Mouse (Mus musculus): ENCODE measurements around the gene Smok3c. TPM values are rescaled to one million over a fixed set of nuclear protein-coding genes. Genes with fewer than 3 reads are reported as not detected.
"Not testable (repeated sequence)": the region's sequence is repeated elsewhere in the genome, so short reads cannot be mapped to it uniquely, and the experiment has no call there.

The Smok3c gene
- polyA plus RNA-seq, 1 experiment from 2014 or later, result not detected

GRCm38 (mm10) chr5:138109847-138110396 is 56.9 kb downstream of the Smok3c start:
- not testable (repeated sequence) for ATAC-seq (ENCODE audit: insufficient number of reproducible peaks, low FRiP score, low TSS enrichment, low read depth); H3K9me3 ChIP-seq (ENCODE audit: control insufficient read depth, low read length); H3K36me3 ChIP-seq (ENCODE audit: control insufficient read depth, insufficient read depth, low read length); H3K27ac ChIP-seq (replicated peaks; ENCODE audit: low read depth, low read length); DNase-seq (ENCODE audit: low spot score); H3K4me1 ChIP-seq (ENCODE audit: control insufficient read depth, insufficient read depth, low read length); H3K9ac ChIP-seq (ENCODE audit: low read length); H3K27me3 ChIP-seq (ENCODE audit: control insufficient read depth, insufficient read depth, low read length); H3K4me2 ChIP-seq (ENCODE audit: low read depth, severe bottlenecking); H3K4me3 ChIP-seq (ENCODE audit: low read depth, low read length)
- WGBS, result 68% methylated on average over 4 of the region's 4 CpGs

Other genes with a start within 250 kb of the Smok3c start
- gene Pilra, start 216.9 kb upstream of the Smok3c start, polyA plus RNA-seq (2014; fragmentation: Nextera tagmentation; extraction: Ambion mirVana), result 0.24 and 0.43 TPM in 2 replicates
- 0.13 TPM in 1 of 2 replicates, not detected in the other for gene Pilrb1, start 195.1 kb upstream of the Smok3c start, polyA plus RNA-seq (2014; fragmentation: Nextera tagmentation; extraction: Ambion mirVana)
- gene Pilrb2, start 181.4 kb upstream of the Smok3c start, polyA plus RNA-seq (2014; fragmentation: Nextera tagmentation; extraction: Ambion mirVana), result not detected in 2 replicates
- gene Cyp3a13, start 131.6 kb upstream of the Smok3c start, polyA plus RNA-seq (2014; fragmentation: Nextera tagmentation; extraction: Ambion mirVana), result not detected in 2 replicates
- gene Gjc3, start 90.1 kb upstream of the Smok3c start, polyA plus RNA-seq (2014; fragmentation: Nextera tagmentation; extraction: Ambion mirVana), result 0.14 TPM in 1 of 2 replicates, not detected in the other
- gene Azgp1, start 71.7 kb upstream of the Smok3c start, polyA plus RNA-seq (2014; fragmentation: Nextera tagmentation; extraction: Ambion mirVana), result not detected in 2 replicates
- gene Smok3a, start 31.9 kb upstream of the Smok3c start, polyA plus RNA-seq (2014; fragmentation: Nextera tagmentation; extraction: Ambion mirVana), result not detected in 2 replicates
- gene Smok3b, start 31.8 kb upstream of the Smok3c start, polyA plus RNA-seq (2014; fragmentation: Nextera tagmentation; extraction: Ambion mirVana), result not detected in 2 replicates
- 31.5 and 39.9 TPM in 2 replicates for gene Zkscan1, start 31.9 kb downstream of the Smok3c start, polyA plus RNA-seq (2014; fragmentation: Nextera tagmentation; extraction: Ambion mirVana)
- 94.4 and 96.4 TPM in 2 replicates for gene Zscan21, start 63.7 kb downstream of the Smok3c start, polyA plus RNA-seq (2014; fragmentation: Nextera tagmentation; extraction: Ambion mirVana)
- gene Zfp113, start 102.5 kb downstream of the Smok3c start, polyA plus RNA-seq (2014; fragmentation: Nextera tagmentation; extraction: Ambion mirVana), result 21.1 and 23.6 TPM in 2 replicates
- 300 and 307 TPM in 2 replicates for gene Cops6, start 107.9 kb downstream of the Smok3c start, polyA plus RNA-seq (2014; fragmentation: Nextera tagmentation; extraction: Ambion mirVana)
- gene Ap4m1, start 118.8 kb downstream of the Smok3c start, polyA plus RNA-seq (2014; fragmentation: Nextera tagmentation; extraction: Ambion mirVana), result 19.5 and 21.2 TPM in 2 replicates
- gene Mcm7, start 119.2 kb downstream of the Smok3c start, polyA plus RNA-seq (2014; fragmentation: Nextera tagmentation; extraction: Ambion mirVana), result 336 and 343 TPM in 2 replicates
- gene Taf6, start 134.3 kb downstream of the Smok3c start, polyA plus RNA-seq (2014; fragmentation: Nextera tagmentation; extraction: Ambion mirVana), result 140 and 142 TPM in 2 replicates
- gene Cnpy4, start 134.3 kb downstream of the Smok3c start, polyA plus RNA-seq (2014; fragmentation: Nextera tagmentation; extraction: Ambion mirVana), result 58.5 and 64.9 TPM in 2 replicates
- gene Mblac1, start 141.1 kb downstream of the Smok3c start, polyA plus RNA-seq (2014; fragmentation: Nextera tagmentation; extraction: Ambion mirVana), result 7.5 and 8.1 TPM in 2 replicates
- gene Nxpe5, start 172.7 kb downstream of the Smok3c start, polyA plus RNA-seq (2014; fragmentation: Nextera tagmentation; extraction: Ambion mirVana), result 0.07 TPM in 1 of 2 replicates, not detected in the other
- 33.0 and 36.3 TPM in 2 replicates for gene Lamtor4, start 202.3 kb downstream of the Smok3c start, polyA plus RNA-seq (2014; fragmentation: Nextera tagmentation; extraction: Ambion mirVana)
- 4.8 and 5.2 TPM in 2 replicates for gene BC037034, start 210.8 kb downstream of the Smok3c start, polyA plus RNA-seq (2014; fragmentation: Nextera tagmentation; extraction: Ambion mirVana)
- gene Gal3st4, start 219.6 kb downstream of the Smok3c start, polyA plus RNA-seq (2014; fragmentation: Nextera tagmentation; extraction: Ambion mirVana), result 3.5 and 4.2 TPM in 2 replicates
- gene Gm43720, start 226.8 kb downstream of the Smok3c start, polyA plus RNA-seq (2014; fragmentation: Nextera tagmentation; extraction: Ambion mirVana), result 0.03 and 0.24 TPM in 2 replicates
- gene Gpc2, start 226.8 kb downstream of the Smok3c start, polyA plus RNA-seq (2014; fragmentation: Nextera tagmentation; extraction: Ambion mirVana), result 14.0 and 15.8 TPM in 2 replicates
- 4.6 and 5.5 TPM in 2 replicates for gene Stag3, start 227.0 kb downstream of the Smok3c start, polyA plus RNA-seq (2014; fragmentation: Nextera tagmentation; extraction: Ambion mirVana)

All from limb, embryonic 11.5 days (tissue).